Mouse (Mus musculus) ES-E14 (cell line): ENCODE measurements around the gene Cacna1d.

Experiments used
- CHD2 ChIP-seq: IDR thresholded peaks from 2 replicates; pipeline ENCODE4 v1.6.1; 2014; ENCODE audit warnings: mild to moderate bottlenecking, low read depth, low read length, inconsistent platforms
- HCFC1 ChIP-seq: IDR thresholded peaks from 2 replicates; pipeline ENCODE4 v1.6.1; 2012; ENCODE audit warnings: low read length, inconsistent platforms, borderline replicate concordance; ENCODE audit not compliant: insufficient read depth
- MAFK ChIP-seq: IDR thresholded peaks from 2 replicates; pipeline ENCODE4 v1.6.1; 2014; ENCODE audit warnings: mild to moderate bottlenecking, low read depth, low read length, inconsistent platforms; ENCODE audit not compliant: insufficient read depth
- ZC3H11A ChIP-seq: IDR thresholded peaks from 2 replicates; pipeline ENCODE4 v1.6.1; 2012; ENCODE audit warnings: low read depth, mild to moderate bottlenecking, inconsistent platforms, low read length, borderline replicate concordance

GRCm38 (mm10) chr14:30378306-30378705 lies 112.9 kb downstream of the Cacna1d start:
- TF ChIP-seq CHD2 (no peak), MAFK (no peak), ZC3H11A (no peak), HCFC1 (no peak)
